Mouse (Mus musculus) sigmoid colon, adult 10 weeks (tissue): Measurements from ENCODE around the gene Olfr519. TPM values are rescaled to one million over a fixed set of nuclear protein-coding genes. Genes with fewer than 3 reads are reported as not detected.

Experiments used
- polyA plus RNA-seq: library from polyadenylated mRNA; stranded (reverse); fragments of 350-450 nt; fragmentation: Illumina TruSeq; extraction: RNeasy Lipid Tissue Mini Kit (QIAGEN cat#74804); gene quantifications from one replicate; pipeline ENCODE4 v1.2.3, GENCODE M21; 2014; ENCODE audit warnings: low read depth, low replicate concordance

Olfr519 gene
- not detected for polyA plus RNA-seq

DNA sequence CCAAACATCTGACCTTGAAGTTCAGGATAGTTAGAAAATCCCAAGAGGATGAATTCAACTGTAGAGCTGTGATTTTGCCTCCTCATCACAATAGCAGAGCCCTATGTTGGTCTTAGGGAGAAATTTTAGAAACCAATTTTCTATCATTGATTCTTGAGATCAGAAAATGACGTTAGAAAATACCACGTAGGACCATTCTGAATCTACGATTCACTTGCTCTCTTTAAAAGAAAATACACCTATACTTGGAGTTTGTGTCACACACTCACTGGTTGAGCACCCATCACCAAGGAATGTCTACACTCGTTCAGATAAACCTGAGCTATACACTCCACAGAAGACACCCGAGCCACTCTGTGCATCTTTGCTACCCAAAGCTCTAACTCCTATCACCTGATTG lies at the start of gene Olfr519:
TSS of gene Olfr519 (minus strand) at position 101 of the 400 bp plus-strand sequence.

GRCm38 (mm10) chr7:108933794-108934731 lies 39.8 kb upstream of the Olfr519 start, which contains the start of gene Eif3f:
Gene Eif3f, plus strand, starts transcription at chr7:108934417.

DNA sequence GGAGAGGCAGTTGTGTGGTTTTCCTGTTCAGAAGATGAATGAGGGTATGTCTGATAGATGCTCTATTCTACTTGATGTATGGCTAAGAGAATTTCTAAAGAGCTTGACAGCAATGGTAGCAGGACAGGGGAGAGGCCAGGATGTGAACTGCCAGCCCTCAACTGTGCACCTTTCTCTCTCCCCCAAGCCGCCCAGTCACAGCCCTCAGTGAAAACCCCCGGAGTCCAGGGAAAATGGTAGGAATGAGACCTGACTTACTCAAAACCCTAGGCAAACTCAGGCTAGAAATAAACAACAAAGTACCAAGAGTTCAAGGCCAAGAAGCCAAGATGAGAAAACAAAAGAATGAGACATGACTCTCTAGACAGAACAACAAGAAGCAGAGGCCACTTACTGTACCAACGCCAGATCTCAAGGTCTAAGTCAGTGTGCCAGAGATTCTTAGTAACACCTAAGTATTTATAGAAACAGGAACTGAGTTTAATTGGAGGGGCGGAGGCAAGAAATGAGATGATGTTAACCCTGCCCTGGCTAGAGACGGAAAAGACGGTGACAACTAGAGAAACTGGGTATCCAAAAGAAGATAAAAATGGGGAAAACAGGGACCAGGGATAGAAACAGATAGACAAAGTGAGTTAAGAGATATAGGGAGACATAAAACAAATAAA lies 35.6 kb upstream of the Olfr519 start, which contains the start of gene Nlrp10:
TSS of gene Nlrp10 (minus strand) at position 453 of the 668 bp plus-strand sequence.

GRCm38 (mm10) chr7:108884906-108885305 lies 9.3 kb downstream of the Olfr519 start, which contains the start of gene Olfr518:
Gene Olfr518, minus strand, starts transcription at chr7:108885006.

GRCm38 (mm10) chr7:108872279-108872678 lies 21.9 kb downstream of the Olfr519 start, which contains the start of gene Olfr517:
Gene Olfr517, minus strand, starts transcription at chr7:108872379.

DNA sequence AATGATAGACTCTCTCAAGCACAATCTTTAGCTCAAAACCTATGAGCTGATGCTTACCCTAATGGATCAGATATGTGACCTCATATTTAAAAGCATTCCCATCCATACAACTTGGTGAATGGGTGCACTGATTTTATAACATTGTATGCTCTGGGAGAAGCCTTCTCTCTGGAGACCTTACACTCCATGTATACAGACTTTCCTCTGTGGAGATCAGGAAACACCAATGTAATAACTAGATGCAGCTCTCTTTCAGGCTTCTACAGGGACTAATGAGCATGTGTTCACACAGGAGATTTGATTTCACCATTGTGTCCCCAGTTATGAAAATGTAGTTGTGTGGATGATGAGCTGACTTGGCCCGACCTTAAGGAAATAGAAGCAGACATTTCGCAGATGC lies 43.8 kb downstream of the Olfr519 start, which contains the start of gene Olfr516:
TSS of gene Olfr516 (minus strand) at position 101 of the 400 bp plus-strand sequence.

Other genes starting within 250 kb of the Olfr519 start
- not detected for gene Olfr509, start 242.5 kb downstream of the Olfr519 start, polyA plus RNA-seq
- not detected for gene Olfr510, start 228.0 kb downstream of the Olfr519 start, polyA plus RNA-seq
- gene Olfr512, start 181.1 kb downstream of the Olfr519 start, polyA plus RNA-seq = not detected
- not detected for gene Olfr513, start 143.4 kb downstream of the Olfr519 start, polyA plus RNA-seq
- gene Olfr514, start 68.4 kb downstream of the Olfr519 start, polyA plus RNA-seq = not detected
- gene Olfr516, start 43.9 kb downstream of the Olfr519 start, polyA plus RNA-seq = not detected
- not detected for gene Olfr517, start 22.0 kb downstream of the Olfr519 start, polyA plus RNA-seq
- gene Olfr518, start 9.4 kb downstream of the Olfr519 start, polyA plus RNA-seq = not detected
- 10.2 TPM for gene Nlrp10, start 35.8 kb upstream of the Olfr519 start, polyA plus RNA-seq
- gene Eif3f, start 40.0 kb upstream of the Olfr519 start, polyA plus RNA-seq = 47.9 TPM
- 0.95 TPM for gene Tub, start 55.9 kb upstream of the Olfr519 start, polyA plus RNA-seq
- 6.0 TPM for gene Ric3, start 188.9 kb upstream of the Olfr519 start, polyA plus RNA-seq